Mouse (Mus musculus): ENCODE data around the gene Tas2r138. TPM values are rescaled to one million over a fixed set of nuclear protein-coding genes. Genes with fewer than 3 reads are reported as not detected.

Tas2r138 gene
- polyA plus RNA-seq (2015; fragmentation: Nextera tagmentation; extraction: Ambion mirVana): not detected in 2 replicates

DNA sequence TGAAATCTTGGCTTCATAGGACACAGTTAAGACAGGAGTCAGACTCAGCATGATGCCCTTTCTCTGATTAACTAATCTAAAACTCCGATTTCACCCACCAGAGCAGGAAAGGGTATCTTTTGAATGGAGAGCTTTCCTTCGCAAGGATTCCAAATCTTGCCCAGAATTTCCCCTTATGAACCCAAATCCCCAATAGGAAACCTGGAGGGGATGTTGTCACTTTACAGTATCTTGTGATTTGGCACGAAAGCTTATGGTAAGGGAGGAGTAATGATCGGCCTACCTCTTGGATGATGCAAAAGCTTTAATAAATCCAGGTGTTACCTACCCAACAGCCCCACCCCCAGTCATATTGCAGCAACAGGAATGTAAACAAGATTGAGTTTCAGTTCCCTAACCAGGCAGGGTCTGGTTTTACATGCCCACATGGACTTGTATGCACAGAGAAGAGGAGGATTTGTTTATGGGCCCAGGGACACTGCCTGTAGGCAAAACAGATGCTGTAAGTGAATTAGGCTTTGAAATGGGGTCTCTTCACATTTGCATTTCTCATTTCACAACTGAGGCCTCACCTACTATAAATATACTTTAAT lies at the start of gene Tas2r138:
Tas2r138 (minus strand) TSS at position 51 of the 593 bp plus-strand sequence.

DNA sequence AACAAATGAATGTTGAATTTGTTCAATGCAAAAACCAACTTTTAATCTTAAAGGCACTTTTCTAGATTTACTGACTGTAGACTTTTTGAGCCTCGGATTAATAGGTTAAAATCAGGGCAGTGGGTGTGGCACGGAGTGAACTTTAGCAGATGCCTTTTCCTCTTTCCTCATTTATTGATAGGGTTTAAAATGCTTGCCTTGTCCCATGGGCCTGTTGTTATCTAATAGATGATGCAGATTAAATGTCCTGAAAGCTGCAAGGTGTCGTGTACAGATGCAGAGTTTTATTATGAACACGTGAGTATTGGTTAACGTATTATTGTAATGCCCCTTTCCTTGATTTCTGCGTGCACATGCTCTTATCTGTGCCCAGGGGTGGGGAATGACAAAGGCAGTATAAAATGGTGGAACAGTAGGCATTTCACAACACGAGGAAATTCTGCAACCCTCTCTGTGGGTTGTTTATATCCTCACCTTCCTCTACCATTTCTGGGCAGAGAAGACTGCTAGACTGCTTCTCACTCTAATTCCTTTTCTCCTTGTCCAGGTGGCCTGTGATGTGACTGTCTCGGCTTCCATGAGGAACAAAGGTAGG lies 15.4 kb upstream of the Tas2r138 start, which contains the start of gene Mgam:
Mgam (plus strand) TSS at position 426 of the 595 bp plus-strand sequence.

DNA sequence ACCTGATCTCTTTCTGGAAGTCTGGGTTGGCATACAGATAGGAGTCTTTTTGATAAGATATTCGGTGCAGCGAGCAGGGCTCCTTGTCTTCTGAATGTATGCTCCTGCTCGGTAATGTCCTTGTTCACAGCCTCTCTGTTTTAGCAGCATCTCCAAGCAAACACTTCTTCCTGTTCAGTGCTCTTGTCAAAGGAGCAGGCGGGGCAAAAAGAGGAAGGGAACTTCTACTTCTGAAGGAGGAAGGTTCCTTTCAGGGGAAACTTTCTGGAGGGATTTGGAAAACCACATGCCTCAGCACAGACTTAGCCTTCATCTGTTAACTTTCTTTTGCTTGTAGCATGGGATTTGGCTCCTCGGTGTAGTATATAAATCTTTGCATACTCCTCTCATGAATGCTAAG lies 27.5 kb downstream of the Tas2r138 start, which contains the start of gene Clec5a:
Clec5a (minus strand) TSS at position 177 of the 400 bp plus-strand sequence.

GRCm38 (mm10) chr6:40569187-40569586 lies 43.9 kb downstream of the Tas2r138 start, which contains the start of gene Olfr460:
Gene Olfr460 (plus strand): TSS chr6:40569487.

Other genes starting within 250 kb of the Tas2r138 start
- gene E330009J07Rik, start 177.2 kb downstream of the Tas2r138 start, polyA plus RNA-seq (2015; fragmentation: Nextera tagmentation; extraction: Ambion mirVana): 14.4 and 14.9 TPM in 2 replicates
- gene Wee2, start 174.2 kb downstream of the Tas2r138 start, polyA plus RNA-seq (2015; fragmentation: Nextera tagmentation; extraction: Ambion mirVana): 0.12 and 0.19 TPM in 2 replicates
- gene Ssbp1, start 142.0 kb downstream of the Tas2r138 start, polyA plus RNA-seq (2015; fragmentation: Nextera tagmentation; extraction: Ambion mirVana): 81.6 and 88.9 TPM in 2 replicates
- not detected in 2 replicates for gene Tas2r137, start 122.1 kb downstream of the Tas2r138 start, polyA plus RNA-seq (2015; fragmentation: Nextera tagmentation; extraction: Ambion mirVana)
- 0.53 TPM in 1 of 2 replicates, not detected in the other for gene Tas2r108, start 119.8 kb downstream of the Tas2r138 start, polyA plus RNA-seq (2015; fragmentation: Nextera tagmentation; extraction: Ambion mirVana)
- not detected in 2 replicates for gene Prss37, start 93.8 kb downstream of the Tas2r138 start, polyA plus RNA-seq (2015; fragmentation: Nextera tagmentation; extraction: Ambion mirVana)
- 0.05 and 0.08 TPM in 2 replicates for gene Olfr461, start 58.3 kb downstream of the Tas2r138 start, polyA plus RNA-seq (2015; fragmentation: Nextera tagmentation; extraction: Ambion mirVana)
- gene Olfr460, start 43.8 kb downstream of the Tas2r138 start, polyA plus RNA-seq (2015; fragmentation: Nextera tagmentation; extraction: Ambion mirVana): not detected in 2 replicates
- gene Clec5a, start 27.5 kb downstream of the Tas2r138 start, polyA plus RNA-seq (2015; fragmentation: Nextera tagmentation; extraction: Ambion mirVana): 1.9 and 2.0 TPM in 2 replicates
- 0.08 and 0.31 TPM in 2 replicates for gene Mgam, start 15.5 kb upstream of the Tas2r138 start, polyA plus RNA-seq (2015; fragmentation: Nextera tagmentation; extraction: Ambion mirVana)

Data from neural tube, postnatal 0 days (tissue).